Mouse (Mus musculus): Measurements from ENCODE around the gene Ltf. TPM values are rescaled to one million over a fixed set of nuclear protein-coding genes. Genes with fewer than 3 reads are reported as not detected.

The Ltf gene
- polyA plus RNA-seq, 1 experiment from 2014 or later, result 3.7 TPM

DNA sequence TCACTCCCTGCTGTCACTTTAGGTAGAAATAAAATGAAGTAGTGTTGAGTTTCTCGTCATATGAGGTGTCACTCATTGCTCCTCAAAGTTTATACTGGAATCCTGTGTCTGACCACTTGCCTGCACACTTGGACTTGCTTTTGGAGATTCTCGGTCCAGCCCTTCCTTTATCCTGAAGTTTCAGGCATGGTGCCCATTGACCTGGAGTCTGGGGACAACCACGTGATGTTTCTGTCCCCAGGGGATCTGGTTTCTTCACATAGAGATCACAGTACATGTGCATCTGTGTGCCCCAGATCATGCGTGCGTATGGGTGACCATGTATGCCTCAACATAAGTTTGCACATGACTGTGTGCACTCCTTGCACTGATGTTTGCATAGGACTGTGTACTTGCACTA is 23.2 kb downstream of the Ltf start:
- no peak for ATAC-seq (replicated peaks; ENCODE audit: low FRiP score)
- no peaks in the 10 kb centered on the region for H3K27me3 ChIP-seq
- WGBS, result 84% methylated on average over 5 of the region's 5 CpGs

GRCm38 (mm10) chr9:111046222-111046621 is 27.2 kb downstream of the Ltf start:
- H3K4me3 ChIP-seq (replicated peaks), result no peak overlapping the region
- H3K9ac ChIP-seq, result no peak overlapping the region
- H3K27ac ChIP-seq, result no peak overlapping the region
- WGBS, result 67% methylated on average over 3 of the region's 3 CpGs
- no peaks in the 10 kb centered on the region for H3K36me3 ChIP-seq
- H3K9me3 ChIP-seq (replicated peaks), result no peaks in the 10 kb centered on the region
- H3K4me2 ChIP-seq, result no peak overlapping the region
- H3K4me1 ChIP-seq, result no peaks in the 10 kb centered on the region
- ATAC-seq (replicated peaks; ENCODE audit: low FRiP score), result no peak
- no peaks in the 10 kb centered on the region for H3K27me3 ChIP-seq

More for the DNA sequence above, 23.2 kb downstream of the Ltf start:
- H3K4me3 ChIP-seq (replicated peaks), result no peak overlapping the region
- no peaks in the 10 kb centered on the region for H3K36me3 ChIP-seq
- no peaks in the 10 kb centered on the region for H3K9me3 ChIP-seq (replicated peaks)
- H3K4me2 ChIP-seq, result no peak overlapping the region
- H3K9ac ChIP-seq, result no peak overlapping the region
- H3K4me1 ChIP-seq, result no peaks in the 10 kb centered on the region
- H3K27ac ChIP-seq, result no peak overlapping the region

GRCm38 (mm10) chr9:111047266-111047665 is 28.2 kb downstream of the Ltf start:
- Histone ChIP-seq H3K4me2 (no peak overlapping the region), H3K9me3 (replicated peaks) (no peaks in the 10 kb centered on the region), H3K4me1 (no peaks in the 10 kb centered on the region), H3K4me3 (replicated peaks) (no peak overlapping the region), H3K36me3 (no peaks in the 10 kb centered on the region), H3K9ac (no peak overlapping the region), H3K27ac (no peak overlapping the region), H3K27me3 (no peaks in the 10 kb centered on the region)
- 97% methylated on average over 5 of the region's 5 CpGs for WGBS
- ATAC-seq (replicated peaks; ENCODE audit: low FRiP score), result no peak

DNA sequence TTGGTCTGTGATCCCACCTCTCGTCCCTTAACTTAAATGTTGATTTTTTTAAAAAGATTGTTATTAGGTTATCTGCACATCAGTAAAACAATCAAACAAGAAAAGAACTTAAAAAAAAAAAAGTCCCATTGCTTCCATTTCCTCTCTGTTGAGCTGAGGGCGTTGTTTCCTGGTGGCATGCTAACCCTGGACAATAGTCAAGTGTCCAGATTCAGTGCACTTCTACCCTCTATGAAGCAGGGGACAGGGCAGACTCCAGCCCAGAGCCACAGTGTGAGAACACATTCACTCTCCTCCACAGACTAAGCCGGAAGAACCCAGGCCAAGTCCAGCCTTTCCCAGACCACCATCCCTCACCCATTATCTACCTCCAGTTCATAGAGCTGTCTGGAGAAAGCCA is 29.4 kb downstream of the Ltf start:
- Histone ChIP-seq H3K27me3 (no peaks in the 10 kb centered on the region), H3K9ac (no peak overlapping the region), H3K4me3 (replicated peaks) (no peak overlapping the region), H3K9me3 (replicated peaks) (no peaks in the 10 kb centered on the region), H3K36me3 (no peaks in the 10 kb centered on the region), H3K4me1 (no peaks in the 10 kb centered on the region), H3K27ac (no peak overlapping the region), H3K4me2 (no peak overlapping the region)
- ATAC-seq (replicated peaks; ENCODE audit: low FRiP score), result no peak
- WGBS, result 78% methylated on average over 3 of the region's 3 CpGs

GRCm38 (mm10) chr9:111054923-111055322 is 35.9 kb downstream of the Ltf start:
- H3K4me2 ChIP-seq, result no peak overlapping the region
- WGBS, result 77% methylated on average over 9 of the region's 9 CpGs
- no peak for ATAC-seq (replicated peaks; ENCODE audit: low FRiP score)

DNA sequence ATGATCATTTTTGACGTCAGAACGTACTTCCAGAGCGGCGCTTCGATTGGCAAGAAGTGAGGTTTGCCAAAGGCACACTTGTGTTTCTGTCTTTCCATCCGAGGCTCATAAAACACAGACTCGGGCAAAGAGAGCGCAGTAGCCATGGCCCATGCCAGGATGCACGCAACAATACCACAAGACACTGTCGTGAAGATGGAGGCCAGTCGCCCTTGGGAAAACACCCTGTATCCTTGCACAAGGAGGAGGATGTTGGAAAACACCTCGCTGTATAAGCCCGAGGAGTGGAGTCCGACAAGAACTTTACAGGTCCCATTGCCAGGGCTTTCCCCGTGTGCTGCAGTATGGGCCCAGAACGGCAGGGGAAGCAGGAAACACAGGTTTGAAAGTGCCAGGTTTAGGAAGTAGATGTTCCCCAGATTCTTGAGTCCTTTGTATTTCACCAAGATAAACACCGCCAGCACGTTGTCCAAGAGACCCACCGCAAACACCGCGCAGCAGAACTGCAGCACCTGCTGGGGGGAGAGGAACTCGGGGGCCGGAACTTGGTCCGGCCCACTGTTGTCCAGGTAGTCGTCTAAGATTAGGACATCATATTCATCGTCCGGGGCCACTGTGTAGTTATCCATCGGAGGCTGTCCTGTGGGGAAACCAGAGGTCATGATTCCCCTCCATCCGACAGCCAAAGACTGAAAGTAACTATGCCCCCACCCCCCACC is 36.9 kb downstream of the Ltf start:
- Histone ChIP-seq H3K36me3 (no peaks in the 10 kb centered on the region), H3K9ac (peak overlapping the region; percentile 31; the same call in 1 of the 2 replicates), H3K27me3 (0 out of 2 replicates have a peak, but pooled peaks cover 3% of the 10 kb centered on the region), H3K4me2 (peak overlapping the region; percentile 75), H3K4me3 (replicated peaks) (peak overlapping the region; percentile 49), H3K27ac (0 out of 2 replicates have a peak overlapping the region, but pooled peaks have one; percentile 56), H3K4me1 (peaks cover 24% of the 10 kb centered on the region), H3K9me3 (replicated peaks) (no peaks in the 10 kb centered on the region)
- WGBS, result 64% methylated on average over 29 of the region's 29 CpGs
- ATAC-seq (replicated peaks; ENCODE audit: low FRiP score), result no peak

More at GRCm38 (mm10) chr9:111054923-111055322, 35.9 kb downstream of the Ltf start:
- no peak overlapping the region for H3K27ac ChIP-seq
- 0 out of 2 replicates have a peak, but pooled peaks cover 3% of the 10 kb centered on the region for H3K27me3 ChIP-seq
- no peak overlapping the region for H3K4me3 ChIP-seq (replicated peaks)
- H3K9me3 ChIP-seq (replicated peaks), result no peaks in the 10 kb centered on the region
- no peaks in the 10 kb centered on the region for H3K36me3 ChIP-seq
- peaks cover 24% of the 10 kb centered on the region for H3K4me1 ChIP-seq
- H3K9ac ChIP-seq, result no peak overlapping the region

DNA sequence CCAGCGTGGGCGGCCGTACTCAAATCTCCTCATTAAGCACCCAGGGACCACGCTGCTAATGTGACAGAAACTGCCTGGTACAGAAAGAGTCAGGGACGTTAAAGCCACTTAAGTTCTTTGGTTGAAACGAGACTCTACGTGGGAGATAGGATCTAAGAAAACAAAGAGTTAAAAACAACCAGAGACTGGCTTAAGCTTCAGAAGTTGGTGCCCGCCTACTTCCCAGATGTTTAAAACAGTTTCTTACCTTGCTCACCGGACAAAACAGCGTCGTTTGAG is 37.4 kb downstream of the Ltf start:
- WGBS, result 3% methylated on average over 11 of the region's 11 CpGs
- Histone ChIP-seq H3K4me2 (peak overlapping the region; percentile 75), H3K36me3 (no peaks in the 10 kb centered on the region), H3K9me3 (replicated peaks) (no peaks in the 10 kb centered on the region), H3K4me1 (peaks cover 24% of the 10 kb centered on the region), H3K27ac (peak overlapping the region; percentile 56; the same call in 1 of the 2 replicates), H3K27me3 (0 out of 2 replicates have a peak, but pooled peaks cover 3% of the 10 kb centered on the region), H3K9ac (peak overlapping the region; percentile 31), H3K4me3 (replicated peaks) (peak overlapping the region; percentile 49)
- no peak for ATAC-seq (replicated peaks; ENCODE audit: low FRiP score)

DNA sequence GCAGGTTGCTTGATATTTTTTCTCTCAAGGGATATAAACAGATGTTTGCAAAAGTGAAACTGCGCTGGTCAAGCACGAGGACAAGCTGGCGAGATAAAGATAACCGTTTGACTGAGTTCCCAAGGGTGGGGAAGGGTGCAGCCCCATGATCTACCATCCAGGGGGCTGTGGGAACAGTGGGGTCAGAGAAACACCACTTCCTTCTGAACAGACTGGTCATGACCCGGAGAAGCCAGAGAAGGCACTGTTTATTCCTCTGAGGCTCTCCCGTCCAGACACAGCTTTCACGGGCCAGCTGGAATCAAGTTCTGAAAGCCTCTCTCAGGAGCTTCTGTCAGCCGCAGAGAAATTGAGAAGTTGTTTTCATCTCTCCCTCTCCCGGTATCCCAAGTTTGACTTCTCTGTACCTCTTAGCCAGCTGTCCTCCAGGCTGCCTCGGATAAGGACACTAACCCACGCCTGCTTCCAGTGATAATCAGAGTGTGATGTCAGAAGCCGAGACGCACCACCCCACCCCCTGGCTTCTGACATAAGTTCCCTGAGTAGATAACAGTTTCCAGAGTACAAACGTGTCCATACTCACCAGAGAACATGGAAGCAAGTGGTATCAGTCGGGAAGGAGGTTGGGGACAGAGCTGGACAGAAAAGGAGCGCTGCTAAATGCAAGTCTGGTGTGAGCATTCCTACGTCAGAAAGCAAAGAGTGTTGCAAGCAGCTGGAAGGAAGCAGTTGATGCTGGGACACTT is 37.9 kb downstream of the Ltf start, which contains the start of gene Ccrl2:
TSS of gene Ccrl2 (minus strand) at position 722 of the 746 bp plus-strand sequence.
- Histone ChIP-seq H3K4me3 (replicated peaks) (peak within 1 kb of the TSS; percentile 49), H3K27me3 (0 out of 2 replicates have a peak, but pooled peaks cover 3% of the 10 kb centered on the region), H3K36me3 (no peaks in the 10 kb centered on the region), H3K27ac (peak within 1 kb of the TSS; percentile 56), H3K9me3 (replicated peaks) (no peaks in the 10 kb centered on the region), H3K4me2 (peak within 1 kb of the TSS; percentile 75), H3K9ac (peak within 1 kb of the TSS; percentile 31), H3K4me1 (peaks cover 24% of the 10 kb centered on the region)
- WGBS, result 13% methylated on average over 17 of the region's 17 CpGs
- peak; percentile 86 for ATAC-seq (replicated peaks; ENCODE audit: low FRiP score)

GRCm38 (mm10) chr9:111057544-111058370 is 38.7 kb downstream of the Ltf start:
- ATAC-seq (replicated peaks; ENCODE audit: low FRiP score), result no peak

DNA sequence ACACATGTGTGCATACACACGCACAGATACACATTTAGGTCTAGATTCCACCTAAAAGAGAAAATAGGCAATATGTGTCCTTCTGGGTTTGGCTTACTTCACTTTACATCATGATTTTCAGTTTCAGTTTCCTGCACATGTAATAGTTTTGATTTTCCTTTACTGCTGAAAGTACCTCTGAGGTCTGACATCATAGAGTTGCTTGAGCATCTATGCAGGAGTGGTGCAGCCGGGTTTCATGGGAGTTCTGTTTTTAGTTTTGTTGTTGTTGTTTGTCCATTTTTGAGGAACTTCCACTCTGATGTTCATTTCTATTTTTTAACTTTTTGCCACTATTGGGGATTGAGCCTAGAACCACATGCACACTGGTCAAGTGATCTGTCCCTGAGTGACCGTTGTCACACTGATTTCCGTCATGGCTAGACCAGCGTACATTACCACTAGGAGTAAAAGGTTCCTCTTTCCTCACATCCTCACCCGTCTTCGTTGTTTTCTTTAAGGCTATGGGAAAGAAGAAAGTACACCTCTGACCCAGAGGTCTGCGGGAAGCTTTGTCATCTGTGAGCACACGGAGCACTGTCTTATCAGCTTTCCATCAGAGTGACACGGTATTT is 40.0 kb downstream of the Ltf start:
- H3K36me3 ChIP-seq, result no peaks in the 10 kb centered on the region
- no peak overlapping the region for H3K4me3 ChIP-seq (replicated peaks)
- no peak for ATAC-seq (replicated peaks; ENCODE audit: low FRiP score)
- H3K9ac ChIP-seq, result no peak overlapping the region
- 0 out of 2 replicates have a peak, but pooled peaks cover 3% of the 10 kb centered on the region for H3K27me3 ChIP-seq
- no peak overlapping the region for H3K27ac ChIP-seq
- no peaks in the 10 kb centered on the region for H3K9me3 ChIP-seq (replicated peaks)
- no peak overlapping the region for H3K4me2 ChIP-seq
- H3K4me1 ChIP-seq, result peaks cover 24% of the 10 kb centered on the region
- WGBS, result 44% methylated on average over 10 of the region's 10 CpGs

More at GRCm38 (mm10) chr9:111057544-111058370, 38.7 kb downstream of the Ltf start:
- no peak overlapping the region for H3K9ac ChIP-seq
- no peaks in the 10 kb centered on the region for H3K36me3 ChIP-seq
- H3K9me3 ChIP-seq (replicated peaks), result no peaks in the 10 kb centered on the region
- 0 out of 2 replicates have a peak, but pooled peaks cover 3% of the 10 kb centered on the region for H3K27me3 ChIP-seq
- peaks cover 24% of the 10 kb centered on the region for H3K4me1 ChIP-seq
- H3K4me2 ChIP-seq, result peak overlapping the region; percentile 75
- 57% methylated on average over 14 of the region's 14 CpGs for WGBS
- no peak overlapping the region; the same call in 1 of the 2 replicates for H3K27ac ChIP-seq
- peak overlapping the region; percentile 49; the same call in 1 of the 2 replicates for H3K4me3 ChIP-seq (replicated peaks)

GRCm38 (mm10) chr9:111062840-111063239 is 43.8 kb downstream of the Ltf start:
- no peak overlapping the region for H3K27ac ChIP-seq
- no peaks in the 10 kb centered on the region for H3K36me3 ChIP-seq
- H3K4me1 ChIP-seq, result peaks cover 2% of the 10 kb centered on the region; the same call in 1 of the 2 replicates
- H3K9me3 ChIP-seq (replicated peaks), result no peaks in the 10 kb centered on the region
- ATAC-seq (replicated peaks; ENCODE audit: low FRiP score), result no peak
- 0 out of 2 replicates have a peak, but pooled peaks cover 3% of the 10 kb centered on the region for H3K27me3 ChIP-seq
- whole genome bisulfite sequencing, result 54% methylated on average over 5 of the region's 5 CpGs
- no peak overlapping the region for H3K9ac ChIP-seq
- no peak overlapping the region for H3K4me3 ChIP-seq (replicated peaks)
- no peak overlapping the region for H3K4me2 ChIP-seq

Data from kidney, embryonic 15.5 days (tissue).